Comparison of ENCODE assay signal across 9 mouse cellular contexts in the genomic region with DNA sequence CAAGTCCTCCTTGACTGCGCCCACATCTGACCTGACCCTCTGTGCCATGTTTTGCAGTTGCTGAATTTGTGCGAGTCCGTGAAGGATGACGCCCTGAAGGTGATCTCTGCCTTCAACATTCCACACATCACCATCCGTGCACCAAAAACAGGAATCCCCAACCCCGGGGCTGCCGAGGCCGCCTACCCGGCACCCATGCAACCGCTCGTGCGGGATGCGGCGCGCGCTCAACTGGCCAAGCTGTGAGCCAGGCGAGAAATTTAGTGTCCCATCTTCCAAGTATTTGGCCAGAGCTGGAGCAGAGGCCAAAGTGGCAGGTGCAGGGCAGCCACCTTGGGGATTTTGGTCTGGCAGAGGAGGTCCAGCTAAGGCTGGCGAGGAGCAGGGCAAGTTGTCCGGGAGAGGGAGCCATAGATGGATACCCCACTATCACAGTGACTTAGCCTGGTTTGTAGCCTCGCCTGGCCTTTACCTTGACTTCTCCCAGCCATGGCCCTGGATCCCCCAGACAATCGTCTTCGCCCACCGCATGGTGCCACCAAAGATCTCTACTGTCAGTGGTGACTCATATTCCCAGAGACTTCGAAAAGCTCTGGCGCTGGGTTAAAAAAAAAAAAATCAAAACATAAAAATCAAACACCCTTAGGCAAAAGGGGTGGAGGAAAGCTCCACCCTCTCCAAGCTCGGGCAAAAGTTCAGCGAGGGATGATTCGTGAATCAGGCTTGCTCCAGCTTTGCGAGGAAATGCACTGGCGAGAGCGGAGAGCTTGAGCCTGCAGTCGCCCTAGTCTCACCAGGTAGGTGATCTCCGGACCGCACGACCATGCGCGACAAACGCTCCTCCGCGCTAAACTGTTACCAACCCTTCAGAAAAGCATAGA. TPM values are rescaled to one million over a fixed set of nuclear protein-coding genes. Genes with fewer than 3 reads are reported as not detected.
A peak's percentile ranks its signal among the peaks of the same experiment; 100 is the strongest.
DNase-seq lines count a peak whose midpoint lies in the region; ATAC-seq and TF ChIP-seq lines count a peak whose summit lies in the region.
"Had no signal": no experiment of that assay in that cellular context is flagged by ENCODE, and none has a peak within 500 bp of the region (broad histone marks: within the 10 kb centered on the region; RNA-seq: fewer than 3 reads in every experiment).

No protein-coding gene starts in this region.

- peak overlapping the region; percentile 18 for H3K9ac ChIP-seq in intestine, embryonic 15.5 days
- H3K9ac ChIP-seq in liver, postnatal 0 days (replicated peaks), result 0 out of 2 replicates have a peak overlapping the region, but pooled peaks have one; percentile 1
- H3K9ac ChIP-seq in neural tube, embryonic 15.5 days (replicated peaks), result 0 out of 2 replicates have a peak overlapping the region, but pooled peaks have one; percentile 41

- TF ChIP-seq CTCF in liver, postnatal 0 days (IDR thresholded peaks at IDR 0.05; ENCODE audit: low read depth), result peak; percentile 46; the same call in 1 of the 2 replicates

- no peak for TF ChIP-seq EP300 in liver, postnatal 0 days (IDR thresholded peaks at IDR 0.05; ENCODE audit: low read depth)

- peak overlapping the region; percentile 95 for H3K4me2 ChIP-seq in intestine, embryonic 15.5 days (replicated peaks)
- peak overlapping the region; percentile 98 for H3K4me2 ChIP-seq in liver, postnatal 0 days (ENCODE audit: low read depth, low read length)
- H3K4me2 ChIP-seq in neural tube, embryonic 15.5 days, result peak overlapping the region; percentile 100

- H3K36me3 ChIP-seq in intestine, embryonic 15.5 days, result no peaks in the 10 kb centered on the region
- no peaks in the 10 kb centered on the region for H3K36me3 ChIP-seq in liver, postnatal 0 days (replicated peaks; ENCODE audit: insufficient read depth, low read length)
- no peaks in the 10 kb centered on the region for H3K36me3 ChIP-seq in neural tube, embryonic 15.5 days
- H3K36me3 ChIP-seq: G1E had no signal

- H3K27me3 ChIP-seq in intestine, embryonic 15.5 days (replicated peaks), result peaks cover 20% of the 10 kb centered on the region
- H3K27me3 ChIP-seq in liver, postnatal 0 days (ENCODE audit: insufficient read depth, low read length), result peaks cover 27% of the 10 kb centered on the region
- peaks cover 32% of the 10 kb centered on the region for H3K27me3 ChIP-seq in neural tube, embryonic 15.5 days (replicated peaks)

- no peaks in the 10 kb centered on the region for H3K9me3 ChIP-seq in intestine, embryonic 15.5 days
- no peaks in the 10 kb centered on the region for H3K9me3 ChIP-seq in liver, postnatal 0 days (ENCODE audit: low read length)
- H3K9me3 ChIP-seq in neural tube, embryonic 15.5 days (replicated peaks), result no peaks in the 10 kb centered on the region
- H3K9me3 ChIP-seq: G1E had no signal

- WGBS in intestine, embryonic 15.5 days, result 3% methylated on average over 40 of the region's 40 CpGs
- 4% methylated on average over 40 of the region's 40 CpGs for WGBS in liver, postnatal 0 days (ENCODE audit: insufficient replicate concordance)
- 2% methylated on average over 40 of the region's 40 CpGs for WGBS in neural tube, embryonic 15.5 days

- peak overlapping the region; percentile 24 for H3K4me3 ChIP-seq in intestine, embryonic 15.5 days (replicated peaks)
- H3K4me3 ChIP-seq in liver, postnatal 0 days (ENCODE audit: low read depth, low read length), result peak overlapping the region; percentile 79
- peak overlapping the region; percentile 70 for H3K4me3 ChIP-seq in neural tube, embryonic 15.5 days (replicated peaks)

- no peak for ATAC-seq in intestine, embryonic 15.5 days
- no peak for ATAC-seq in liver, postnatal 0 days
- no peak for ATAC-seq in neural tube, embryonic 15.5 days (ENCODE audit: low FRiP score)

- no peak overlapping the region for H3K27ac ChIP-seq in intestine, embryonic 15.5 days
- no peak overlapping the region for H3K27ac ChIP-seq in liver, postnatal 0 days (ENCODE audit: low read depth)
- H3K27ac ChIP-seq in neural tube, embryonic 15.5 days (replicated peaks), result no peak overlapping the region

- peaks cover 35% of the 10 kb centered on the region for H3K4me1 ChIP-seq in intestine, embryonic 15.5 days (replicated peaks)
- peaks cover 31% of the 10 kb centered on the region for H3K4me1 ChIP-seq in liver, postnatal 0 days (ENCODE audit: insufficient read depth)
- peaks cover 47% of the 10 kb centered on the region for H3K4me1 ChIP-seq in neural tube, embryonic 15.5 days

- DNase-seq in cerebellum, adult 9-11 months, result peak; percentile 14
- DNase-seq in cerebellum, adult 11-12 months, result no peak
- DNase-seq in adrenal gland, postnatal 36 days, result peak; percentile 56 to 65
- DNase-seq in gastrocnemius, postnatal 10 days, result peak; percentile 31
- DNase-seq in liver, postnatal 0 days, result no peak
- no peak for DNase-seq in ovary, adult 18-20 months (ENCODE audit: low spot score)

RNA-seq across cellular contexts. Expression of gene Bcl2l11, which starts 2.7 kb away (rescaled TPM):
- 10 to 100 TPM; 28.0 to 51.3 TPM for total RNA-seq in adrenal gland, postnatal 36 days (2021)
- total RNA-seq in gastrocnemius, postnatal 10 days (2021), result 10 to 100 TPM; 11.5 to 16.7 TPM
- polyA plus RNA-seq in intestine, embryonic 15.5 days (2015; fragmentation: Nextera tagmentation; extraction: Ambion mirVana), result 12.8 and 13.1 TPM in 2 replicates
- 6.4 and 6.5 TPM in 2 replicates for polyA plus RNA-seq in liver, postnatal 0 days (2015; fragmentation: Nextera tagmentation; extraction: Ambion mirVana)
- 10.1 and 11.8 TPM in 2 replicates for polyA plus RNA-seq in neural tube, embryonic 15.5 days (2015; fragmentation: Nextera tagmentation; extraction: Ambion mirVana)

Comparison
In these comparisons a context has a peak if more than half of its experiments do, and no peak if none do; other contexts are left out.
1. DNase-seq: peak in cerebellum, adult 9-11 months (single experiment), adrenal gland, postnatal 36 days (2 of 2) and gastrocnemius, postnatal 10 days (single experiment); none in cerebellum, adult 11-12 months (single experiment), liver, postnatal 0 days (single experiment) and ovary, adult 18-20 months (single experiment).
2. H3K4me3 ChIP-seq: peak in every context shown above with its lines; median percentile 79 in liver, postnatal 0 days; 70 in neural tube, embryonic 15.5 days; 24 in intestine, embryonic 15.5 days.
3. Peak in every context shown above with its lines, with median percentiles within 50 percentile points of each other: H3K4me2 ChIP-seq and H3K9ac ChIP-seq.